Mouse (Mus musculus) midbrain, embryonic 10.5 days (tissue): ENCODE measurements around the gene Psma4. TPM values are rescaled to one million over a fixed set of nuclear protein-coding genes. Genes with fewer than 3 reads are reported as not detected.
"Not testable (repeated sequence)": the region's sequence is repeated elsewhere in the genome, so short reads cannot be mapped to it uniquely, and the experiment has no call there.

Experiments
- DNase-seq: peaks from one replicate; pipeline ENCODE4 v3.0.0-alpha.2; 2017; ENCODE audit warnings: low spot score
- H3K27ac ChIP-seq: fragments of 300-500 bp; sonication (generic); replicated peaks from 2 replicates; pipeline ENCODE4 v1.5.1; 2016; ENCODE audit warnings: mild to moderate bottlenecking
- H3K27me3 ChIP-seq: fragments of 300-500 bp; sonication (generic); 2 replicates; pipeline ENCODE4 v1.6.1; 2016; ENCODE audit warnings: low read depth, mild to moderate bottlenecking; ENCODE audit not compliant: poor library complexity, severe bottlenecking
- H3K36me3 ChIP-seq: fragments of 300-500 bp; sonication (generic); 2 replicates; pipeline ENCODE4 v1.6.1; 2016; ENCODE audit warnings: mild to moderate bottlenecking, moderate library complexity
- H3K4me1 ChIP-seq: fragments of 300-500 bp; sonication (generic); 2 replicates; pipeline ENCODE4 v1.6.1; 2016
- H3K4me3 ChIP-seq: fragments of 300-500 bp; sonication (generic); 2 replicates; pipeline ENCODE4 v1.5.1; 2016; ENCODE audit warnings: mild to moderate bottlenecking, moderate library complexity
- H3K9me3 ChIP-seq: fragments of 300-500 bp; sonication (generic); replicated peaks from 2 replicates; pipeline ENCODE4 v1.6.1; 2016; ENCODE audit warnings: mild to moderate bottlenecking
- WGBS: fragments of 180-500 bp; shearing (Covaris S2); methylation state at CpG from one replicate; pipeline ENCODE4 v1.1.7; 2016; 5-methylcytosine and 5-hydroxymethylcytosine counted together
- polyA plus RNA-seq: library from polyadenylated mRNA; unstranded; fragments of >200 nt; fragmentation: Nextera tagmentation; extraction: Ambion mirVana; gene quantifications from 2 replicates; pipeline ENCODE4 v1.2.1, GENCODE M21; 2016

Gene Psma4
- polyA plus RNA-seq, 1 experiment from 2014 or later: 322 TPM

DNA sequence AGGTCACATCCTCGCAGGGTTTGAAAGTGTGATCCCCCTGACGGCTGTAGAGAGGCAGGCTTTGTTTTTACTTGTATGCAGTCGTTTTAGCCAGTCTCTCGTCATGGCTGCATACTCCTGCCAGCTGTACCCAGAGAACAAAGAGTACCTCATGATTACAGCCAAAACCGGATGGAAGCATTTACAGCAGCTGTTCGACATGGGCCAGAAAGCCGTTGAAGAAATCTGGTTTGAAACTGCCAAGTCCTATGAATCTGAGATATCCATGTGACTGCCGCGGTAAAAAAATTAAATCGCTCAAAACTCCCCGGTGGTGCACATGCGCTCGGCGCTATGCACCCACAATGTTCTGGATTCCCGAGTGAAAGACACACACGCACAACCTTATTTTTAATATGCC, 4.3 kb upstream of the Psma4 start:
- no peaks in the 10 kb centered on the region for H3K27me3 ChIP-seq
- no peak overlapping the region for H3K27ac ChIP-seq
- H3K9me3 ChIP-seq: no peaks in the 10 kb centered on the region
- no peak overlapping the region for H3K4me3 ChIP-seq
- H3K4me1 ChIP-seq: peaks cover 10% of the 10 kb centered on the region
- WGBS: 88% methylated on average over 16 of the region's 16 CpGs
- no peaks in the 10 kb centered on the region for H3K36me3 ChIP-seq
- DNase-seq: no peak

DNA sequence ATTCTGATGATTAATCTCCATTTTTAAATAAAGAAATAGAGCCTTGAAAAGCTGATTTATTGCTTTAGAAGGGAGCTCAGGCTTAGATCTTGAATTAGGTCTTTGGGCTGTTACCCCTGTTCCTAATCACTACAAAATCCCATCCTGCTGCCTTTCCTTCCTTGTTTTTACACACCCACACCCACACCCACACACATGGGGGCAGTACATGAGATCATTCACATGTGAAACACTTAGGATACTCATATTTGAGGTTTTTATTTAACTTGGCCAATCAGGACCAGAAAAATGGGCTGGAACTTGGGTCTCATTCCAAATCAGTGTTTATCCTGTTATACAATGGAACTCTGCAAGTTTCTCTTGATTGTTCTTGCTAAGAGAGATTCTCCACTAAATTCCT, 1.1 kb upstream of the Psma4 start:
- H3K27ac ChIP-seq: no peak overlapping the region
- no peaks in the 10 kb centered on the region for H3K27me3 ChIP-seq
- H3K36me3 ChIP-seq: peaks cover 26% of the 10 kb centered on the region
- DNase-seq: no peak
- no peaks in the 10 kb centered on the region for H3K9me3 ChIP-seq
- H3K4me3 ChIP-seq: no peak overlapping the region
- peaks cover 22% of the 10 kb centered on the region for H3K4me1 ChIP-seq

DNA sequence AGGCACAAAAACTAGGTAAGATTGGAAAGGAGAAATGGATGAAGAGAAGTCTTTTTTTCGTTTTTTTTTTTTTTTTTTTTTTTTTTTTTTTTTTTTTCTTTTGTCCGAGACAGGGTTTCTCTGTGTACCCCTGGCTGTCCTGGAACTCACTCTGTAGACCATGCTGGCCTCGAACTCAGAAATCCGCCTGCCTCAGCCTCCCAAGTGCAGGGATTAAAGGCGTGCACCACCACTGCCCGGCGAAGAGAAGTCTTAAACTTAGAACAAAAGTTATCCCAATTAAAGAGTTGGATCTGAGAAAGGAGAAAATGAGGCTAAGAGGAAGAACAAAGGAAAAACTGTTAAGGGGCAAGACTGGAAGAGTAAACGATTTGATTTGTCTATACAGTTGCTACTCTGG, 428 bp upstream of the Psma4 start:
- 50% methylated on average over 8 of the region's 8 CpGs for WGBS
- H3K4me1 ChIP-seq: peaks cover 22% of the 10 kb centered on the region
- not testable (repeated sequence) for H3K9me3 ChIP-seq, H3K27me3 ChIP-seq, DNase-seq
- peaks cover 33% of the 10 kb centered on the region for H3K36me3 ChIP-seq
- peak overlapping the region; percentile 95 for H3K4me3 ChIP-seq
- H3K27ac ChIP-seq: peak overlapping the region; percentile 93

DNA sequence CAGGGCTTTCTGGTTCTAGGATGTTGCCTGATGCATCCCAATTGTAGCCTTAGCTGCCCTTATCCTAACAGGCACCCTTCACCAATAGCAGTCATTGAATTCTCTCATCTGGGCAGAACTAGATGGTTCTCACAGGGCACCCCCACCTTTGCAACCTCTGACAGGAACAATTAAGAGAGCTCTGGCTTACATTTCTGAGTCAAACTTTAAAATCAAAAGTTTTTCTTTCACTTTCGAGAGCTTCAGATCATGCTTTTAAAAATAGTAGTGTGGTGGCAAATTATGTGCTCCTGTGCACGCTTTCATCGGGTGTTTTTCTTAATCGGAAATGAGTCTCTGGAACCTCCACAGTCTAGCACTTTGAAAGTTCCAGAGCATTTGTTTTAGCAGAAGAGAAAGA, 10.5 kb downstream of the Psma4 start:
- 91% methylated on average over 4 of the region's 4 CpGs for WGBS

DNA sequence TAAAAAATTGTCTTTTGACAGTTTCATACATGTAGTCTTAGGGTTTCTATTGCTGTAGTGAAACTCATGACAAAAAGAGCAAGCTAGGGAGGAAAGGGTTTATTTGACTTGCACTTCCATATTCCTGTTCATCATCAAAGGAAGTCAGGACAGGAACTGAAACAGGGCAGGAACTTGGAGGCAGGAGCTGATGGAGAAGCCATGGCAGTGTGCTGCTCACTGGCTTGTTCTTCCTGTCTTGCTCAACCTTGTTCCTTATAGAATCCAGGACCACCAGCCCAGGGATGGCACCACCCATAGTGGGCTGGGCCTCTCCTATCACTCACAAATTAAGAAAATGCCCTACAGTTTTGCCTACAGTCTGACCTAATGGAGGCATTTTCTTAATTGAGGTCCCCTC, 13.1 kb downstream of the Psma4 start:
- Histone ChIP-seq H3K9me3 (peaks cover 4% of the 10 kb centered on the region; the same call in 1 of the 2 replicates), H3K4me1 (no peaks in the 10 kb centered on the region), H3K4me3 (no peak overlapping the region), H3K36me3 (peaks cover 16% of the 10 kb centered on the region), H3K27me3 (no peaks in the 10 kb centered on the region), H3K27ac (no peak overlapping the region)
- DNase-seq: no peak

More for the DNA sequence above, 10.5 kb downstream of the Psma4 start:
- Histone ChIP-seq H3K27me3 (no peaks in the 10 kb centered on the region), H3K36me3 (peaks cover 41% of the 10 kb centered on the region), H3K9me3 (peaks cover 4% of the 10 kb centered on the region; the same call in 1 of the 2 replicates), H3K27ac (no peak overlapping the region), H3K4me3 (no peak overlapping the region), H3K4me1 (no peaks in the 10 kb centered on the region)
- no peak for DNase-seq

DNA sequence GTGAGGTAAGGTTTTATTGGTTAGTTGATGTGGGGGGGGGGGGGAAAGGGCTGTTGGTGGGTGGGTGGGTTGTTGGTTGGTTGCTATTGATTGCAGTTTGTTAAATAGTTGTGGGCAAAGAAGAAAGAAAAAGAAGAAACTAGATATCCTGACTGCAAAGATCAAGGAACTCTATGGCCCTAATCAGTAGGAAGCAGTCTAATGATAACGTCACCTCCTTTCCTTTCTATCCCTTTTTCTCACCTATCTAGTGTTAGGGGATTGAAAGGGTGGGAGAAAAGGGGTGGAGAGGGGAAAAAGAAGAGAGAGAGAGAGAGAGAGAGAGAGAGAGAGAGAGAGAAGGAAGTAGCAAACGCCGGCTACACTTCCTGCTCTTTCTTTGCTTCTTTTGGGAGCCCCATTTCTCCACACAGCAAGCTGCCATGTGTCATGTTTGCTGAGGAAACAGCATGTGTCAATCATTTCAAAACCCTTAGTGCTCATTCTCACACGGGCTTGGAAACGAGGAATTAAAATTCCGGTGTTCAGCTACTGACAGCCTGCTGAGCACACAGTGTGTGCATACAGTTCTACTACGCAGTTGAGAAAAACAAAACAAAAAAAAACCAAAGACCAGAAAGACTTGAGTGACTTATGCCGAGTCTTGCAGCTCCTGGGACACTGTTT, 19.5 kb downstream of the Psma4 start:
- no peaks in the 10 kb centered on the region for H3K9me3 ChIP-seq
- H3K27me3 ChIP-seq: no peaks in the 10 kb centered on the region
- peaks cover 5% of the 10 kb centered on the region for H3K4me1 ChIP-seq
- 78% methylated on average over 8 of the region's 8 CpGs for WGBS
- no peak overlapping the region for H3K27ac ChIP-seq
- no peak overlapping the region for H3K4me3 ChIP-seq
- DNase-seq: no peak
- no peaks in the 10 kb centered on the region for H3K36me3 ChIP-seq

DNA sequence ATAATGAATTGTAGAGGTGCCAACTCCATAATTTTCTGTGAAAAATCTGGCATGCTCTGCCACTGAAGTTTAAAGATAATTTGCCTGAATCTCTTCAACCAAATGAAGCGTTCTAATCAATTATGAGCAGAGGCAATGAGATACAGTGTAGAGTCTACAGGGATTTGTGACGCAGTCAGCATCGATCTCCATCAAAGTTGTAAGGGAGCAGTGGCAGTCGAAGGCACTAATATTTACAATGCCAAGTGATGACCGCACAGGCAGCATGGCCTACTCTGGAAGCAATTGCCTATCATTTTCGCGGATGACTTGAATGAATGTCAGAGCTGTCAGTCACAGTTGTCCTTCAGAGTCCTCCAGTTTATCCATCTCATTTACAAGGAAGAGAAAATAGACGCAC, 30.1 kb downstream of the Psma4 start, which contains the start of gene Chrna5:
Chrna5 (plus strand) TSS at position 207 of the 400 bp plus-strand sequence.
- Histone ChIP-seq H3K4me3 (peak within 1 kb of the TSS; percentile 73), H3K27me3 (peaks cover 66% of the 10 kb centered on the region), H3K27ac (peak within 1 kb of the TSS; percentile 75), H3K4me1 (peaks cover 23% of the 10 kb centered on the region), H3K36me3 (no peaks in the 10 kb centered on the region), H3K9me3 (no peaks in the 10 kb centered on the region; the same call in 1 of the 2 replicates)
- 66% methylated on average over 8 of the region's 8 CpGs for WGBS
- DNase-seq: no peak

DNA sequence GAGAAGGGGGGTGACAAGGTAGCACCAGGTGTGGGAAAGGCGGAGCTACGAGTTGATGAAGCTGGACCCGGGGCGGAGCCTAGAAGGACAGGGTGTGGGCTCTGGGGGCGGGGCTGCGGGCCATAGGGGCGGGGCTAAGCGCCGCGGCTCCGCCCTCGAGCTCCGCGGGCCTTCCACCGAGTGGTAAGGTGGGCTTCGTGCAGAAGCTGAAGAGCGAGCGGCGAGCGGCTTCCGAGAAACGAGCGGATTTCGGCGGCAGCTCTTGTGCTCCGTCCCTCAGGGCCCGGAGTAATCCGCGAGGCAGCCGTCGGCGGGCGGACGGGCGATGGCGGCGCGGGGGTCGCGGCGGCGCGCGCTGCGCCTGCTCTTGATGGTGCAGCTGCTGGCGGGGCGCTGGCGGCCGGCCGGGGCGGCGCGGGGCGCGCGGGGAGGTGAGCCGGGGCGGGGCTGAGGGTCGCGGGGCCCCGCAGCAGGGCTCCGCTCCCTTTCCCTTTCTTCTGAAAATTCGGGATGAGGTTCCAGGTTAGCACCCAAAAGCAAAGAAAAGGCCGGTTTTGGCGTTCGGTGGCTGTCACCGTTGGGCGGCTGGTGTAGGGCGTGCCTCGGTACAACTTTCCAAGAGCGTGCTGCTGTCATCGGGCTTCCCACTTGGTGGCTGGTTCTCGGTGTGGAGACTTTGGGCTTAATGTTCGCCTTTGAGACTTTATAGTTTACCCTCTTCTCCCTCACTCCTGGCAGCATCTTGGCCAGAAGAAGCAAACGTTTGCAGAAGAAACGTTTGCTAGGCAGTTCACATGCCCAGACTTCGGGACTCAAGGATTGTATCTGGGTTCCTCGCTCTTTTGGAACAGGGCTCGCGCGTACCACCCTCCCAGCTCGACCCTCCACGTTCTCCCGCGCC, 31.0 kb downstream of the Psma4 start:
- peak; percentile 73 for DNase-seq
- Histone ChIP-seq H3K27ac (peak overlapping the region; percentile 75), H3K9me3 (no peaks in the 10 kb centered on the region; the same call in 1 of the 2 replicates), H3K4me3 (peak overlapping the region; percentile 73), H3K27me3 (peaks cover 66% of the 10 kb centered on the region), H3K36me3 (no peaks in the 10 kb centered on the region), H3K4me1 (peaks cover 23% of the 10 kb centered on the region)
- WGBS: under 1% methylated on average over 82 of the region's 85 CpGs

DNA sequence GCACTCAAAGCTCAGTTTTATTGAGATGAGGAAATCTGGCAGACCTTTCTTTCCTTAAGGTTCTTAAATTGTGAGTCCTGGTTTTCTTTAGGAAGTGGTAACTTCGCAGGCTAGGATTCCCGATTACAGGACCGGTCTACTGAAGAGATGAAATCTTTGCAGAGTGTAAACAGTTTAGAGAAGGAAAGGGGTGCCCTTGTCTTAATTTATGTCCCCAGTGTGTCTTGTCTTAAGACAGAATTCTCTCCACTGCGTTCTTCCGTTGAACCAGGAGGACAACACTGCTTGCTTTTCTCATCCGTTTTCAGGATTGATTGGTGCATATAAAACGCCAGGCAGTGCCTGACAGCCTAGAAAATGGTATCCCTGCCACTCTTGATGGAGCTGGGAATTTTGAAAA, 31.8 kb downstream of the Psma4 start:
- DNase-seq: no peak
- 9% methylated on average over 7 of the region's 7 CpGs for WGBS
- H3K9me3 ChIP-seq: no peaks in the 10 kb centered on the region; the same call in 1 of the 2 replicates
- no peak overlapping the region for H3K27ac ChIP-seq
- no peaks in the 10 kb centered on the region for H3K36me3 ChIP-seq
- peak overlapping the region; percentile 73 for H3K4me3 ChIP-seq
- peaks cover 23% of the 10 kb centered on the region for H3K4me1 ChIP-seq
- peaks cover 66% of the 10 kb centered on the region for H3K27me3 ChIP-seq

DNA sequence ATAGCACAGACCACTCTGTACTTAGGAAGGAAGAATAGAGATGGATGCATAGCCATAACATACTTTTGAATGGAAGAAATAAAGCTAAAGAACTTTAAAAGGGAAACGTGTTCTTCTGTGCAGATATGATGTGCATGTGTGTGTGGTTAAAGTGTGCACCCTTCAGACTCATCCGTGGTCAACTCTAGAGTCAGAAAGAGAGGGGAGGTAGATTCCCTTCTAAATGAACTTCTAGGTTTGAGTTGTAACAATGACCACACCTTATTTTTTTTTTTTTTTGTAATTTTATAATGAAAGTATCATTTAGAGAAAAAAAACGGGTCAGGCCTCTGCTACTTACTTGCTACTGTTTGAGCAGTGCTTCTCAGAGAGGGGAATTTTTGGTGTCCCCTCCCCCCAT, 39.8 kb downstream of the Psma4 start:
- no peak for DNase-seq
- H3K36me3 ChIP-seq: no peaks in the 10 kb centered on the region
- H3K4me3 ChIP-seq: no peak overlapping the region
- WGBS: 89% methylated on average over 3 of the region's 3 CpGs
- H3K27ac ChIP-seq: no peak overlapping the region
- no peaks in the 10 kb centered on the region for H3K9me3 ChIP-seq
- no peaks in the 10 kb centered on the region for H3K4me1 ChIP-seq
- H3K27me3 ChIP-seq: no peaks in the 10 kb centered on the region

DNA sequence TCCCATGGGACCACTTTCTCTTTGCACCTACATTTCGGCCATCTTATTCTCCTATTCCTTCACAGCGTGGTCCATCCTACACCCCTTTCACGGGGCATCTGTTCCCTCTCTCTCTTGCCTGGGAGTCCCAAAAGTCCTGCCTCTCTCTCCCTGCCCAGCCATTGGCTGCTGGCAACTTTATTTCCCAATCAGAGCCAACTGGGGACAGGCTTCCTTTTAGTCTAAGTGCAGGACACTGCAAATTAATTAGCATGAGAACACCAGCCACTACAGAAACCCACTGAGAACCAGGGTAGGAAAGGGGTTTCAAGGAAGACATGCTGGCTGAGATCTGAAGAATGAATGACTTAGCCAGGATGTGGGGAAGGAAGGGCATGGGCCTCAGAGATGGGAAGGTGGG, 43.8 kb downstream of the Psma4 start:
- Histone ChIP-seq H3K9me3 (no peaks in the 10 kb centered on the region), H3K27me3 (no peaks in the 10 kb centered on the region), H3K4me3 (no peak overlapping the region), H3K27ac (no peak overlapping the region), H3K4me1 (no peaks in the 10 kb centered on the region), H3K36me3 (no peaks in the 10 kb centered on the region)
- WGBS: 44% methylated on average over 3 of the region's 3 CpGs
- no peak for DNase-seq

DNA sequence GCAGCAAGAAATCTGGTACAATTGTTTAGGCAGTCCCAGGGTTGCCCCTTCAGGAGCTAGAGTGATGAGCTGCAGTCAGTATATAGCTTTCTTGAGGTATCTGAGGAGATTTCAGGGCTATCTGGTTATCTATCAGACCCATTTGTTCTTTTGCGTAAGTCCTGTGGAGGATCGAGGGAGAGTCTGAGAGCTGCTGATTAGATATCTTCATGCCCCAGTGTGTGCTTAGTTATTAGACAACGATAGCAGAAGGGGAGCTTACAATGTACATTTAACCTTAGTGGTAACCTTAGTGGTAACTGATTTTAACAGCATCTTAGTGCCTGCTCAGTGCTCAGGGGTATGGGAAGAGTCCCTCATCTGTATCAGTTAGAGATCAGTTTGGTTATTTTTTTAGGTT, 45.1 kb downstream of the Psma4 start:
- Histone ChIP-seq H3K36me3 (no peaks in the 10 kb centered on the region), H3K4me3 (no peak overlapping the region), H3K4me1 (peaks cover 4% of the 10 kb centered on the region; the same call in 1 of the 2 replicates), H3K27me3 (no peaks in the 10 kb centered on the region), H3K9me3 (no peaks in the 10 kb centered on the region), H3K27ac (no peak overlapping the region)
- DNase-seq: no peak
- 83% methylated on average over 3 of the region's 3 CpGs for WGBS

DNA sequence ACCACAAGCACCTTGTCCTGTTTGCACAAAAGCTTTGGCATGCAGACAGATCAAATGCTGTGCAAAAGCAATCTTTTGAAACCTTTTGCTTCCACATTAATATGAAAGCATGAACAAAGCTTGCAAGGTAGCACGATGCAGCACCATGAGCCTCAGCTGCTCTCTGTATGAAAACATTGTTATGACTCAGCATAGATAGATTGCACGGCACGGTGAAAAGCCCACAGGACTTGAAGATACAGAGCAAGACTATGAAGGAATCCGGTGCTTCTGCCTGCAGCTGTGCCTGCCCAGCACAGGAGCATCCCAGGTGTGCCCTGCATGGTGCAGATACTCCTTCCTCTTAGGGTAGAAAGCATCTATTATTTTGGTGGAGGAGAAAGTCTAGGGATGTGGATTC, 53.0 kb downstream of the Psma4 start:
- no peaks in the 10 kb centered on the region for H3K9me3 ChIP-seq
- H3K27ac ChIP-seq: no peak overlapping the region
- 81% methylated on average over 4 of the region's 4 CpGs for WGBS
- no peak for DNase-seq
- H3K27me3 ChIP-seq: no peaks in the 10 kb centered on the region
- H3K4me3 ChIP-seq: no peak overlapping the region
- H3K4me1 ChIP-seq: peaks cover 5% of the 10 kb centered on the region; the same call in 1 of the 2 replicates
- no peaks in the 10 kb centered on the region for H3K36me3 ChIP-seq
